Mouse (Mus musculus) retina, embryonic 14.5 days (tissue): ENCODE measurements at regions not wholly inside any gene's neighbourhood (a gene's known extent, or its start where the extent isn't known, plus 50 kb on each side); places are given as distances from the start of the nearest gene placed in this dataset.

Source experiments
- DNase-seq: peaks from one replicate; pipeline ENCODE4 v3.0.0-alpha.2; 2015; ENCODE audit warnings: low spot score

DNA sequence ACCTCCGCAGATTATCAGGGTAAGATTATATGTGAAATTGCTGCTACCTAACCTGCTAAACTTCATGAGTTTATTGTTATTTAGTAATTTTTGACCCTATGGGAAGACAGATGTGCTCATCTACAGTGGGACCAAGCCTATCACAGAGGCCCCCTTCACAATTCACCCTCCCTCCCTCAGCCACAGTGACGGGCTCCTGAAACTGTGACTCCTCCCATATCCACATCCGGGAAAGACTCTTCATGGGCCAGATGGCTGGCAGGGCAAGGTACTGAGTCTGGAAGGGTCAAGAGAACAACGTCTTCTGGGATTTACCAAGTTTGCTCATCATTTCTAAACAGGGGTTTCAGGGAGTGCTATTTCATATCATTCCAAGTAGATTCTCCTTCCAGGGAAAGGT lies 84.1 kb upstream of the Irs2 start:
- DNase-seq: no peak

DNA sequence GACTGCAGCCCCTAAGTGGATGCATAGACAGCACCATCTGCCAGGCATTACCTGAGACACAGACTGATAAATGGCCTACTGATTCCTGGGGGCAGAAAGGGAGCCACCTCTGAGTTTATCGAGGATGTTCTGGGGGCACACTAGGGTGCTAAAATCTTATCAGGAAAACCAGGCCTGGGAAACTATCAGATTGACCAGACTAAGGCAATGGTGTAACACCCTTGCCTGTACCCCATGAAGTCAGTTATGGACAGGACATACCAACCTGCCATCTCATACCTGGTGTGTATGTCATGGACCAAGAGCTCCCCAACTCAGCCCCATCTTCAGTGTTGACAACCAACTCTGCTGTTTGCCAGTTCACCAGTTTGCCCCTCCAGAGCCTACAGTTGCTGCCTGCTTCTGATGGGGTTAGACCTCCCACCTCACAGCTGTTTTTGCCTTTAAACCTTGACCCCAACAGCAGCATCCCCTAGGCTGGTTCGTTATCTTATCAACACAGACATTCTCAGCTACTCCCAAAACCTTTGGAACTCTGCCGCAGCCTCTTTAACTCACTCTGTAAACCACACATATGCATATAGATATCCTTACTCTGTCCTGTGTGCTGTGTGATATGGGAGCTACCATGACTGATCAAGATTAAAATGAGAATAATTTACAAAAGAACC lies 83.6 kb upstream of the Irs2 start:
- DNase-seq: no peak

DNA sequence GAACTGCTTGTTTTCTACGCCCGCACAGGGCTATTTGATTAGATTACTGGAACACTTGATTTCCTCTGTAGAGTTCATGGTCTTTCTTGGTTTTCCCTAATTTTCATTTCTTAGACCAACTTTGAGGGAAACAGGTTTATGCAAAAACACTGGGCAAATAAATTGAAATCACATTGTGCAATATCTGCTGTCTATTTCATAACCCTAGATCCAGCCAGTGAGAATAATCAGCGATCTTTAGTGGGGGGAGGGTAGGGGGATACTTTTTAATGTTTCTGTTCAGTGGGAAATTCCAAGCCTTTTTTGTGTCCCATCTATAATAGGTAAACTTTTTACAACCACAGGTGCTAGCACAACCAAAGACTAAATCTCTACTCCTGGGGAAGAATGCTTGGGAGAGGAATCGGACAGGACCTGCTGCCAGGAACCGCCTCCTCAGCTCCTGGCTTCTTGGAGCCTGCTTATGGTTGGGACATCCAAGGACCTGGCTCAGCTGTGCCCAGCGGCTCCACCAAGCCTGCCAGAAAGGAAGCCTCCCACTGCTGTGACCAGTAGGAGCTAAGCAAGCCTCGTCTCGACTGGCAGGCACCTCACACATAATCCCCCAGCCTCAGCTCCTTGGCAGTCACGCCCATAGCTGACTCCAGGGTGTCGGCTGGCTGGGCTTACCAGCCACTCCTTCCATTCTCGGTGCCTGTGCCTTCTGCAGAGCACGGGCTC lies 80.8 kb upstream of the Irs2 start:
- no peak for DNase-seq

DNA sequence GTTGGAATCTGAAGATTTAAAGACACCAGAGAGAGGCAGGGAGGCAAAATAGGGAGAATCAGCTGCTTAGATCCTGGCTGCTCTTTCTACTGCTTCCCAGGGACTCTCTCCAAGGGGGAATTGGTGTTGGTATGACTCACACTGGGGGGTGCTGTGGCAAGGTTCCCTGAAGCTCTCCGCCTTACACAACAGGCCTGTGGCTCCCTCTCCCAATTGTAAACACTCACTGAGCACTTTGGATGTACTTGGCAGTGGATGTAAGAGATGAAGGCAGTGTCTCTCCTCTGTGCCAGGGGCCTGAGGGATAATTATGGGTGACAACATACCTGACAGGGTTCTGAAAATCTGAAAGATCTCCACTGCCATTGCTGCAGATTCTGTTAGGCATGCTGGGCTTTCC lies 77.0 kb upstream of the Irs2 start:
- no peak for DNase-seq

DNA sequence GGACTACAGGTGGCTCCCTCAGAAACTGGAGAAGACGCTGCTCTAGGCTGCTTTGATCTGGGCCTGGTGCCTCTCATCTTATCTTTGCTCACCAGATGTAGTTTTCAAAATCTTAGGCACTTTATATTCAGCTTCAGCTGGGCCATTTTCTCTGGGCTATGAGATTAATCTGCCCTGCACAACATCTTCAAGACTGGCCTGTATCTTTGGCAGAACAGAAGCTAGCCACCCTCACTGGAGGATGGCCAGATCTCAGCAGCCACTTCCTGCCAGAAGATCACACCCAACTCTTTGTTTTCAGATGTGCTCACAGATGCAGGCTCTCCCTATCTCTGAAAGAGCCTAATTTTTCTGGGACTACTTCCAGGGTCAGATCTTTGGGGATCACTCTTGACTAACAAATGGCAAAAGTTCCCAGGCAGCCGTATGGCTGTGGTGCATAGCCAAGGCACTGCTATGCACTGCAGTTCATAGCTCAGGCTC lies 75.8 kb upstream of the Irs2 start:
- no peak for DNase-seq

GRCm38 (mm10) chr8:11080813-11081212 lies 72.6 kb upstream of the Irs2 start:
- DNase-seq: no peak

DNA sequence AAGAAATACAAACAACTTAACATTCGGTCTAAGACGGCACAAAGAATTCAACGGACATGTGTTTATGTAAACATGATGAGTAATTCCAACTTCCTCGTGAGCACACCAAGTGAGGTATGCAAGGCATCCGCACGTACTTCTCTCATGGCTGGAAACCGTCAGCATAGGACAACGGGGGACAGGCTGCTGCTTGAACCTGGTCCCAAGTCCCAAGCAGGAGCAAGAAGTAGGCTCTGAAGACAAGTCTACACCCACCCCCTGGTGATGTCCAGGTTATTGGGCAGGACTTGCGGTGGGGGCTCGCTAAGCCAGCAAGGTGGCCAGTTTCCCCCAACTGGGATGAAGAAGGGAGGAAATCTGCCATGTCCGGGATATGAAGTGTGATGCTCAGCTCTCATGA lies 71.5 kb upstream of the Irs2 start:
- no peak for DNase-seq

GRCm38 (mm10) chr8:11077138-11077537 lies 68.9 kb upstream of the Irs2 start:
- DNase-seq: no peak

DNA sequence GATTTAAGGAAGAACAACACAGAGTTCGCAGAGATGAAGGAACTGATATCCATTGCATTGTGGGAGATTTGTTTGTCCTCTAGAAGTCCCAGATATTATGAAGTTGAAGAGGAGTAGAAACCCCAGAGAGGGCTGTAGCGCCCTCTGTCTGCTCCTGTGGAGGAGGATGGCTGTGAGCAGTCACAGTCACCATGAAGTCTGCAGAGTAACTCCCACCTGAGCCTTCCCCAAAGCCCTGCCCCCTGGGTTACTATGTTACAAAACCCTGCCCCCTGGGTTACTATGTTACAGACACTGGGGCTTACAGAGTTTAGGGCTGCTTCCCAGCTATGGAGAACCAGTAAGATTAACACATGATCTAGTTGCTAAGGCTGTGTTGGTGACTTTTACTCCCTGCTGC lies 62.9 kb upstream of the Irs2 start:
- DNase-seq: no peak

DNA sequence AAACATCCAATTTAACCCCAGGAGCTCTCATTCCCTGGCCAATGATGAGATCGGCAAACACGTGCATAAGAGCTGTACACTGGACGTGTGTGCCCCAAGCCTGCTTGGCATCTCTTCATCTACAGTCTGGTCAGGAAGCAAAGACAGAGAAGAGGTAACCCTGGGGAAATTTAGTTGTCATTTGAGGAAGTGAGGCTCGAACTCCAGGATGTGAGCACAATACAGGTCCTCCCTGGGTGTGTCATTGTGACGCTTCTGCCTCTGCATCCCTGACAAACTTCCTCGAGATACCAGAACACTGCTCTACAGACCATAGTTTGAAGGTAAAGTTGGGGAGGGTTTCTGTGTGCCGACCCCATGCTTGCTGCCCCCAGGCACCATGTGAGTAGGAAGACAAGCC lies 59.2 kb upstream of the Irs2 start:
- DNase-seq: no peak

- DNase-seq: no peak
These were observed 57.7 kb upstream of the Irs2 start for GRCm38 (mm10) chr8:11065990-11066389.

DNA sequence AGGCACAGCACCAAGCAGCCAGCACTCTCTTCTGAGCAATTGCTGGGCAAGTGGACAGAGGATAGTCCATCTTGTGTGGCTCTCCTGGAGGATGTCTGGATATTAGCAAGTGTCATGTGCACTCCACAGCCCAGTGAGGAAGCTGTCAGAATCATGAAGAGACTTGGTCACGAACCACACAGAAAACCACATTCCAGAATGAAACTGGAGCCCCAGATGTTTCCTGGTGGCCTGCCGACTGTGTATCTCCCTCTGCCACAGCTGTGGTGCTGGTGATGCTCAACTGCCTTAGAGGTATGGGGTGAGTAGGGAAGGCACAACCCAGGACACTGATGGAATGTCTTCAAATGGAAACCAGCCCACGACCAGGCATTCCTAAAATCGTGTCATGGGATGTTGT lies 57.0 kb upstream of the Irs2 start:
- DNase-seq: no peak

- DNase-seq: no peak
These were observed 54.8 kb upstream of the Irs2 start for GRCm38 (mm10) chr8:11063058-11063457.

DNA sequence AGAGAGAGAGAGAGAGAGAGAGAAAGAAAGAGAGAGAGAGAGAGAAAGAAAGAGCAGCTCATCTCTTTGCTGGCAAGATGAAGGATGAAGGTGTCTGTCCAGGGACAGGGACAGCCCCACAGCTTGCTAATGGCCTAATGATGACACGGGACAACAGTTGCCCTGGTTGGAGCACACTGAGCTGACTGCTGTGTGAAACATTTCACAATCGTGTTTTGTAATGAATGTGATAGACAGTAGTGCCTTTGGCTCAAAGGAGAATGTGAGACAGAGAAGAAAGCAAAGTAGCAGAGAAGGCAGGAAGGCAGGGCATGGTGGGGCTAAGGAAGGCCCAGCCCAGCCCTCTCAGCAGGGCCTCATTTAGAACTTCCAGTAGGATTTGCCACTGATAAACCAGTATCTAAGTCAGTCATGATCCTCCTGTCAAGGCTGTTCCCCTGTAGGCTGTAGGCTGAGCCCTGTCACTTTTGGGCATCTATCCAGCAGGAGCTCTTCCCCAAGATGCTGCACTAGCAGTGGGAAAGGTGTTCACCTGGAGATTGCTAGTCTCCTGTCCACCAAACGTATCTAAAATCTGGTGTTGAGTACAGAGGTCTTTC lies 54.2 kb upstream of the Irs2 start:
- no peak for DNase-seq

DNA sequence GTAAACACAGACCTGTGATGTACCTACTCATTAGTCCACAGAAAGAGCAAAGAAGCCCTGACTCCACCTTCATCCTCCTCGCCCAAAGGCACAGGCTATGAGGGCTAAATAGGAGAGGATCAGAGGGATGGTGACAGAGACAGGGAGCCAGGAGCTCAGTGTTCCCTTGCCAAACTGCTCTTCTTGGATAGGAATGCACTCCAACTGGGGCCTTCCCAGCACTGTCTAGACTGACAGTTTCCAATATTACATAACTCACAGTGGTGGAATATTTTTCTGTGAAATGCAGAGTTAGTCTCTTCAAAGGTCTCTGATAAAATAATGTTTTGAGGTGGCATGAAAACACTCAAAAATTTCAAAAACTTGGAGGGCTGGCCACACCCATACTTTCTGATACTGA lies 53.5 kb upstream of the Irs2 start:
- DNase-seq: no peak

- DNase-seq: no peak
These were observed 52.3 kb upstream of the Irs2 start for GRCm38 (mm10) chr8:11060604-11061003.

DNA sequence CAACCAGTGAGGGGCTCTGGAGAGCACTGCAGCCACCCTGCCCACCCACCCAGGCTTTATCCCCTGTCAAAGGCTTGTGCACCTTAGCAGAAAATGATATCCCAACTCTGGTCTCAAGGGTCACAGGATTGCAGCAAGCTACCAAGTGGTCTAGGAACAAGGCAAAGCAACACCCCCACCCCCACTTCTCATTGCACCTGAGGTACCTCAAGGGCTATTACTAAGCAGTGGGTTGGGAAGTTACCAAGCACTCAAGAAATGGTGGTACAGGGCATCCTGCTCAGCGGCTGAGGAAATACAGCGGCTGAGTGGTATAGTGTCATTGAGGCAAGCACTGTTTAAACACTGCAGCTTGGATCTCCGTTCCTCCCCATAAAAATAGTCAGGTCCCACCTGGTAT lies 50.1 kb upstream of the Irs2 start:
- DNase-seq: no peak
